Mouse (Mus musculus): Measurements from ENCODE around the gene Hils1.
A peak's percentile ranks its signal among the peaks of the same experiment; 100 is the strongest.

The Hils1 gene

GRCm38 (mm10) chr11:94967419-94967818 lies at the start of gene Hils1:
Gene Hils1, plus strand, starts transcription at chr11:94967593.
- no peak for DNase-seq (ENCODE audit: low spot score in 2 of 2)

GRCm38 (mm10) chr11:94917717-94918116 lies 49.7 kb upstream of the Hils1 start:
- no peak for DNase-seq (ENCODE audit: low spot score in 2 of 2)

GRCm38 (mm10) chr11:94920996-94921401 lies 46.4 kb upstream of the Hils1 start:
- DNase-seq (ENCODE audit: low spot score in 2 of 2): no peak

- DNase-seq (ENCODE audit: low spot score in 2 of 2): no peak
Measured at GRCm38 (mm10) chr11:94924977-94925376, 42.4 kb upstream of the Hils1 start.

- no peak for DNase-seq (ENCODE audit: low spot score in 2 of 2)
Measured at GRCm38 (mm10) chr11:94926431-94926830, 41.0 kb upstream of the Hils1 start.

- DNase-seq (ENCODE audit: low spot score in 2 of 2): no peak
Measured at GRCm38 (mm10) chr11:94927771-94928291, 39.6 kb upstream of the Hils1 start.

- DNase-seq (ENCODE audit: low spot score in 2 of 2): peak in 1 of 2 experiments; percentile 41
Measured at GRCm38 (mm10) chr11:94928820-94929219, 38.6 kb upstream of the Hils1 start.

- no peak for DNase-seq (ENCODE audit: low spot score in 2 of 2)
Measured at GRCm38 (mm10) chr11:94929599-94929998, 37.8 kb upstream of the Hils1 start.

- no peak for DNase-seq (ENCODE audit: low spot score in 2 of 2)
Measured at GRCm38 (mm10) chr11:94930151-94930550, 37.2 kb upstream of the Hils1 start.

GRCm38 (mm10) chr11:94933584-94933983 lies 33.8 kb upstream of the Hils1 start:
- DNase-seq (ENCODE audit: low spot score in 2 of 2): no peak

GRCm38 (mm10) chr11:94934526-94934925 lies 32.9 kb upstream of the Hils1 start:
- DNase-seq (ENCODE audit: low spot score in 2 of 2): no peak

- DNase-seq (ENCODE audit: low spot score in 2 of 2): peak in 1 of 2 experiments; percentile 27
Measured at GRCm38 (mm10) chr11:94936045-94936444, 31.3 kb upstream of the Hils1 start, which contains the start of gene Col1a1. Gene Col1a1, plus strand, starts transcription at chr11:94936224.

GRCm38 (mm10) chr11:94936851-94937295 lies 30.5 kb upstream of the Hils1 start:
- peak; percentile 66 to 85 for DNase-seq (ENCODE audit: low spot score in 2 of 2)

GRCm38 (mm10) chr11:94937335-94937781 lies 30.0 kb upstream of the Hils1 start:
- DNase-seq (ENCODE audit: low spot score in 2 of 2): peak; percentile 43 to 56

- DNase-seq (ENCODE audit: low spot score in 2 of 2): no peak
Measured at GRCm38 (mm10) chr11:94937787-94938186, 29.6 kb upstream of the Hils1 start.

GRCm38 (mm10) chr11:94938296-94938695 lies 29.1 kb upstream of the Hils1 start:
- DNase-seq (ENCODE audit: low spot score in 2 of 2): no peak

GRCm38 (mm10) chr11:94939280-94939679 lies 28.1 kb upstream of the Hils1 start:
- DNase-seq (ENCODE audit: low spot score in 2 of 2): peak in 1 of 2 experiments; percentile 74

- DNase-seq (ENCODE audit: low spot score in 2 of 2): no peak
Measured at GRCm38 (mm10) chr11:94941121-94941520, 26.3 kb upstream of the Hils1 start.

- no peak for DNase-seq (ENCODE audit: low spot score in 2 of 2)
Measured at GRCm38 (mm10) chr11:94941776-94942175, 25.6 kb upstream of the Hils1 start.

- DNase-seq (ENCODE audit: low spot score in 2 of 2): no peak
Measured at GRCm38 (mm10) chr11:94942282-94943023, 24.9 kb upstream of the Hils1 start.

- DNase-seq (ENCODE audit: low spot score in 2 of 2): no peak
Measured at GRCm38 (mm10) chr11:94943054-94943453, 24.3 kb upstream of the Hils1 start.

GRCm38 (mm10) chr11:94944295-94944694 lies 23.1 kb upstream of the Hils1 start:
- DNase-seq (ENCODE audit: low spot score in 2 of 2): no peak

GRCm38 (mm10) chr11:94945236-94945635 lies 22.2 kb upstream of the Hils1 start:
- DNase-seq (ENCODE audit: low spot score in 2 of 2): no peak

Measured in frontal cortex, postnatal 10 days (tissue).